Mouse (Mus musculus): ENCODE measurements at regions not wholly inside any gene's neighbourhood (a gene's known extent, or its start where the extent isn't known, plus 50 kb on each side); places are given as distances from the start of the nearest gene placed in this dataset.

DNA sequence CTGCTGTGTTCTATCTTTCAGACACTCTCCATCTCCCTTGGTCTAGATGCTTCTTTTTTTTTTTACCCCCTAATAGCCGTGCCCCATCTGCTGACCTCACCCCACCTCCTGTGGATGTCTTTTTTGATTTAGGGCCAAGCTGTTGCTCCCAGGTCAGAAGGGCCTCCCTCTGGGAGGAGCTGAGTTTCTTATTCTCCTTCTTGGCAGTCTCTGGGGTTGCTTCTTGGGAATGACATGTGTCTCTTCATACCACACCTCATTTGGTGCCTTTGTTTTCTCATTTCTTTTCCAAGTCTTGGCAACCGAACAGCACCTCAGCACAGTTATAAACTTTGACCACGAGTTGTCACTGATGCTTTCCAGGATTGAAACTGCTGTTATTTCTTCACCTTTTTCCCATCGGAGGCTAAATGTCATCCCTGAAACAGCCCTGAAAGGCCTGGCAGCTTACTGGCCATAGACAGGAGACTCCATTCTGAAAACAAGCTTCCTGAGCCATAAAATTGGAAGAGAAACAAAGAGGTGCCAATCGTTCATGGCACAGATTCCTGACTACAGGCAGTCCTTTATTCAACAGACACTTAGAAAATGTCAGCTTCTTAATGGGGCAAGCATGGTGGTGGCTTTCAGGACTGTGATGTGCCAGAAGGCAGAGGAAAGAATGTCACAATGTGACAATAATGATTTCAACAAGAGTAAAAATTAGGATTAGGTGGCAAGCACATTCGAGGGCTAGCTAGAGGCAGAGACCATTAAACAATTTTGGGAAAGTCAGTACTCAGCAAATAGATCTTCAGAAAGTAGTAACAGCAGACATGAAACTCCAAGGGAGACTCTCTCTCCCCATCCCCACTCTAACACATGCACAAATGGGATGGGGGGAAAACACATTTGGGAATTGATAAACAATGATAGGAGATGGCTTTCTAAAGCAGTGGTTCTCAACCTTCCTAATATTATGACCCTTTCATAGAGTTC lies 197.1 kb upstream of the Arrdc4 start:
- peak; percentile 24 to 69 for DNase-seq

GRCm38 (mm10) chr7:68930627-68931334 lies 181.7 kb upstream of the Arrdc4 start:
- DNase-seq = no peak

- no peak for DNase-seq
Measured at GRCm38 (mm10) chr7:68929669-68930068, 180.6 kb upstream of the Arrdc4 start.

DNA sequence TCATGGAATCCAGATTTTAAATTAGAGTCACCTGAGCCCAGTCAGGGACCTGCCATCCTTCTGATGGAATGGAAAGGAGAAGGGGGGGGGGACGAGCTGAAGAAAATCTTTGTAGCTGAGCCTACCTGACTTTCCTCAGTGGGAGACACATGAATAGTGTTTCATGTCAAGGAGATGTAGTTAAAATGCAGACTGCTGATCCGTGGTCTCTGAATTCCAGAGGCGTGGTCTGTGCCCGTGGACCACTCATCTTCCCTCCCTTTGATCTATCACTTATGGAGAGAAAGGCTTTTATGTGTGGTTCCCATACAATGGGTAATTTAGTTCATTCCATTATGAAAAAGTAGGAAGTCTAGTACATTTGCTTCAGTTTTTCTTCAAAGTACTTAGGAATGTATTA lies 176.6 kb upstream of the Arrdc4 start:
- DNase-seq = no peak

GRCm38 (mm10) chr7:68918632-68919435 lies 169.8 kb upstream of the Arrdc4 start:
- no peak for DNase-seq

DNA sequence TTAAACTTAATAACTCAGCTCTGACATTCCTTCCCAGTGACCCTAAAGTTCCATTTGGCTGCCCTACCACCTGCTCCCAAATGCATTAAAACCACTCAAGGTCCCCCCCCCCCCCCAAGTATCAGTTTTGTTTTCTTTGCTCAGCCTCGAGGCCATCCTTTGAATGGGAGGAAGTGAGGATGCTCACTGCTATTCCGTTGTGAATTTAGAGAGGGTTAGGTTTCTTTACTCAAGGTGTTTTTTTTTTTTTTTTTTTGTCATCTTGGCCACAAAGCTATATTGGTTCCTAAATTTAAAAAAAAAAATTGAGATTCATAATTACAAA lies 168.8 kb upstream of the Arrdc4 start:
- DNase-seq = no peak

GRCm38 (mm10) chr7:68917137-68917875 lies 168.3 kb upstream of the Arrdc4 start:
- peak; percentile 46 to 66 for DNase-seq

DNA sequence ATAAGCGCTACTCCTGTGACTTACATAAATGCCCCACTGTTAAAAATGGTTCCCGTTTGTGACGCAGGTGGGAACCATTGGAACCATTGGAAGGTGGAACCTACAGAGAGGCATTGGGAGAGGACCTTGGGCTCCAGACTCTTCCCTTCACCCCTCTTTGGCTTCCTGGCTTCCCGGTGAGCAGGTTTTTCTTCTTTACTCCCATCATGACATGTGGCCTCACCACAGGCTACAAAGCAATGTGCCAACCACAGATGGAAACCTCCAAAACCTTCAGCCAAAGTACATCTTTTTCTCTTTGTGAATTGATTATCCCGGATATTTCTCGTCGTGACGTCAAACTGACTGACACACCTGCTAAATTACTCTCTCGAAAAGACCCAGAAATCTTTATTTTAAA lies 166.9 kb upstream of the Arrdc4 start:
- no peak for DNase-seq

DNA sequence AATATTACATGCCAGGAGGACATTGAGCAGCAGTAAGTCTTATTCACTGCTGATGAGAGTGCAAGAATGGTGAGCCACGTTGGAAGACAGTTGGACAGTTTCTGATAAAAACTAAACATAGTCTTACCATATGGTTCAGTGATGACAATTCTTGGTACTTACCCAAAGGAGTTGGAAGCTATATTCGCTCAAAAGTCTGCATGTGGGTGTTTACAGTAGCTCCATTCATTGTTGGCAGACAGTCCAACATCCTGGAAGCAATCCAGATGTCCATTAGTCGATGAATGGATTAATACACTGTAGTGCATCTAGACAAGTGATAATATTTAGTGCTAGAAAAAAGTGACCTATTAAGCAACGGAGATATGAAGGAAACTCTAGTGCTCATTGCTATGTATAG lies 165.3 kb upstream of the Arrdc4 start:
- peak in 1 of 2 experiments; percentile 6 for DNase-seq

DNA sequence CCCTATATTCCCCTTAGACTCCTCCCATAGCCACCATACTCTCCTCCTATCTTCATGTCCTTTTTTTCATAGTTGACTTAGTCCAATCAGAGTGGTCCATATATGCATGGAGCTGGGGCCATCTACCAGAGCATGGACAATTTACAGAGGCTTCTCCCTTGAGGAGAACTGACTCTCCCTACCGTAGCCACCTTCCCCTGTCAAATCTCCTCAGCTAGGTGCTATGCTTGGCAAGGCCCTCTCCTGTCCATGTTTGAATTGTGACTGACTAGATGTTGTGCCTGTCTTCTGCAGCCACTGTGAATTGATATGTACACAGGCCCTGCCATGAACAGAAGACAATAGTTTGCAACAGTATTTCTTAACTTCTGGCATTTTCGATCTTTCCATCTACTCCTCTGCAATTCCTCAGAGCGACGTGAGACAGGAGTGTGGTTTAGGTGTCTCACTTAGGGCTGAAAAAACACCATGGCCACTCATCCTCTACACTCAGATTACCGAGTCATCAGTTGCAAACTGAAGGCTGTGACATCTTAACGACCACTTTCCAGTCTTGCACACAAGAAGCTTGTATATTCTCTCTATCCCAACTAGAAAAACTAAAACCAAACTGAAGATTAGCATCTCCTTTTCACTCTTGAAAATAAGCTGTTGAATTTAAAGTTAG lies 163.1 kb upstream of the Arrdc4 start:
- DNase-seq = no peak

DNA sequence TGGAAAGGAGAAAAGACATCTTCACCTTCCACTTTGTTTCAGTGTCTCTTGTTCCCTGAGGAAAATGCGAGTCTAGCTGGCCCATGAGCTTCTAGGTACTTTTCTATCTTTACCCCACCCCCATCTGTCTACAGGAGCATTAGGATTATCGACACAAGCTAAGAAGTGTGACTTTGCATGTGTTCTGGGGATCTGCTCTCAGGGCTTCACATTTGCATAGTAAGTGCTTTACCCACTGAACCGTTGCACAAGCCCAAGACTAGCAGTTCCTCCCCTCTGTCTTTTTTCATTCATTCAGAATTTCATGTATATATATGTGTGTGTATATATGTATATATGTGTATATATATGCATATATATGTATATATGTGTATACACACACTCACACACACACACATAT lies 162.5 kb upstream of the Arrdc4 start:
- DNase-seq = no peak

DNA sequence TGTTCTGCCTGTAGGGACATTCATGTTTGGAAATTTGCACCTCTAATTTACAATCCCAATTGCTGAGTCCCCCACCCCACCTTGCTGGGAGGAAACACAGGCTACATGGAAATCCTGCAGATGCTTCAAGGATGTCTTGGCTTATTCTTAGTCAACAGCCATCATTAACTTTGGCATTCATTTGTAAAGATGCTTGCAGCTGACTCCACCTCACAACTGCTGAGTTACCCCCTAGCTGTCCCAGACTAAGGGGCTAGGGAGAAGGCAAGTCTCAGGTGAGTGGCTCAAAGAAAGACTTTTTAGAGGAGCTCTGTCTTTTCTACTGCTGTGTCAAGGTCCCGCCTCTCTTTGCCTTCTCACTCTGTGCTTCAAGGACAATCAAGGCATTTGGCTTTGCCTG lies 160.7 kb upstream of the Arrdc4 start:
- no peak for DNase-seq

- no peak for DNase-seq
Measured at GRCm38 (mm10) chr7:68908401-68908834, 159.4 kb upstream of the Arrdc4 start.

DNA sequence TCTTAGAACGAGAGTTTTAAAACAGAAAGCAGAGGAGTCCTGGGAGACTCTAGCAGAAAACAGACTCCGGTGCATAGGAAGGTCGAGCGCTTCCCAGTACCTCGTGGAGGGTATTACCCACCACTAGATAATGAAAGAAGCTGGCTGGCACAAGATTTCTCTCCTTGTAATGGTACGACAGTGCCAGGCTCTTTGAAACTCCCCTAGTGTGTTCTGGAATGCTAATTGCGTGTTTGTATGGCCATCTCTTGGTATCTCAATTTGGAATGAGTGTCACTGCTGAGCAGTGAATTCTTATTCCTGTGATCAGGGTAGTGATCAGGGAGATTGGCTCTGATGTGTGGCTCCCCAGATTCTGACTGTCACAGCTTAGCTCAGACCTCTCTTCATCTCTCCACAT lies 158.8 kb upstream of the Arrdc4 start:
- DNase-seq = no peak

DNA sequence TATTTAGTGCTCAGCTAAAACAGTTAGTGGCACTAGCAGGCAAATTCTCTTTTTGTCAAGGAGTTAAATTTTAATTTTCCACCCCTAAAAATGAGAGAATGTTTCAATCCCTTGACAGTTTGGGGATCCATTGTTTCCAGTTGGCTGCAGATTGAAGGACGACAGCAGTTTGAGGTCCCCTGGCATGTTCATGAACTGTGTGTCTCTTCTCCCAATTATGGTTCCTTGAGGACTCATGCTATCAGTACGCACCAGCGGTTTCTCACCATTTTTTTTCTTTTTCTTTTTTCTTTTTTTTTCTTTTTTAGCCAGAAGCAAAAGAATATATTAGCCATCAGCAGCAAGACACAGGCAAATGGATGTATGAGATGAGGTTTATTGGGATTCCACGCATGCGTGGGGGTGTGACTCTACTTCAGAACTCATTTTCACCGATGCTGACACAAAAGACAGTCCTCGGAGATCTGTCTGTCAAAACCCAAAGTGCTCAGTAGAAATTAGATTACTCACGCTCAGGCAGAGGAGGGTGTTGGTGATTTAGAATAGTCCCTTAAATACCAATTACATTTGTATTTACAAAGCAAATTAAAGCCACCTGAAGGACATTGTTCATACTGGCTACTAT lies 157.8 kb upstream of the Arrdc4 start:
- DNase-seq = no peak

DNA sequence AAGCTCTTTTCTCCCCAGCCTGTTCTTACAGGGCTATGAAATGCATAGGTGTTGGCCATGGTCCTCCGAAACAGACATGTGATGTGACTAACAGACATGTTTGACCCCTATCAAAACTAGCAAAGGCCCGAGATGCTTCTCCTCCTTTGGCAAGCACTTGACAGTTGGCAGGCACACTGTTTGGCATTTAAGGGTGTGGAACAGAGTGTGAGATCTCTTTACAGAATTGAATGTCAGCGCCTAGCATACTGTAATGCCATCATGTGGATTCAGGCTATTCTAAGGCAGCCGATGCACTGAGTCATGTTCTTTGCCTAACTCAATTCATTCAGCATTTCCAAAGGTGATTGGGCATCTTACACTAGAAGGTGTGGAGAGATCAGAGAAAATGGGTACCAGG lies 156.8 kb upstream of the Arrdc4 start:
- DNase-seq = no peak

GRCm38 (mm10) chr7:68886173-68886572 lies 137.1 kb upstream of the Arrdc4 start:
- no peak for DNase-seq

DNA sequence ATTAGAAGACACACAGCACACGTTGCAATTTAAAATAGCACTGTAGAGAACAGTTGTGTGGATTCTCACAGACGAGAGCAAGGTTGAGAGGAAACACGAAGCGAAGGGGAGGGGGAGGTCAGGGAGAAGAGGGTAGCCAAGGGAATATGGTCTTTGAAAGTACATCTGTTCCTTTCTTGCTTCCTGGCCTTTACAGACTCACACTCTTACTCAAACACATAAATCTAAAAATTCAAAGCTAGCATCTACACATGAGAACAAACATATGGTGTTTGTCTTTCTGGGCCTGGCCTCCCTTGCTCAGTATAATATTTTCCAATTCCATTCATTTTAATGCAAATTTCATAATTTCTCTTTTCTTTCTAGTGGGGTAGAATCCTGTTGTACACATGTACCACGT lies 124.0 kb upstream of the Arrdc4 start:
- DNase-seq = no peak

DNA sequence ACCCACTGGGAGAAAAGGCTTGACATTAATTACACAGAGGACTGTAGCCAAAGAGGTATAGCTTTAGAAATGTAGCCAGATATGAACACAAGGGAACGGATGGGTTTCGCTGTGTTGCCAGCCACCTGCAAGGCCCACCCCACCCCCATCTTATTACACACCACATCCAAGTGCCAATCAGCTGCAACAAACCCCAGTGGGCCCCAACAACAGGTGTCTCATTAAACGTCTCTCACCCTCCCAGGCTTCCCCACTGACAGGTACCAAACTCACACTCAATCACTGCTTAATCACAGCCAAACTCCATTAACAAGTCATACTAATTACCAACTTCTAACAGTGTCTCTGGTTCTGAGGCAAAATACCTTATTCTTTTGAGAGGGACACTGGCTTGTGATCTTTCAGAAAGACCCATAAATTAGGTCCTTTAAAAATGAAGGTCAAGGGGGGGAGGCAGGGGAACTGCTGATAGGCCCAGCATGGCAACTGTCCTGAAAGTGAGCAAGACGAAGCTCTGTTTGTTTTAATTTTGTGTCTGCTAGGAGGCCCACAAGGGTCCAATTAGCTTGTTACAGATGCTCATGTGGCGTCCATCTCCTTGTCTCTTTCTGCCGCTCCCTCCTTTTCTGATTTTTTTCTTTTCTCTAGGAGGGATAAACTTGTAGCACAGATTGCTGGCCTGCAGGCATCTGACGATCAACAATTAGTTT lies 115.4 kb upstream of the Arrdc4 start:
- no peak for DNase-seq

DNA sequence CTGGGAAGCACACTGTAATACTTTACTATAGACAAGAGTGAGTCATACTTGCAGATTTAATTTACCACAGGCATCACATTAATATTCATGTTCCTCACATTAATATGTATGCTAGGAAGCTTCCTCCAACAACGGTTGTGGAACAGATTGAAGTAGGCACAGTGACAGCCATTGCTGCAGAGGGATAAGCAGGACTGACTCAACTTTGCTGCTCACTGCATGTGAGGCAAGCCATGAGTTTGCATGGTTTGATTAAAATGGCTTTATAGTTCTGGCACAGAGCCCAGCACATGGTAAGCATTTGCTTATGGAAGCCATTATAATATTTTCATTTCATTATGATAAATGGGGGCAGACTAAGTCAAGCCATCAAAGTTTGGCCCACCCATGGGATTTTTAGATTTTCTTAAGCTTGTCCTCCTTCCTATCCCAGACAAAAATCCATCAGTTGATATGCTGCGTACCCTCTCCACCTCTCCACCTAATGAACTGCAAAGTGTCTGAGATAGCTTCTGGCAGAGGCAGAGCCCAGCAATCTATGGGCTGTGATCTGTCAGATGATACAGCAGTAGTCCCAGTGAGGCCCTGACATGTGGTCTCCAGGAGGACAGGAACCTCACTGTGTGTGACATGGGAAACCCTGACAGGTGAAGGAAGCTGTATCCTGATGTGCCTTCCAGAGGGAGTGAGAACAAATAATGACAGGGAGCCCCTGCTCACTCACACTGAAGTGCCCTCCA lies 109.6 kb upstream of the Arrdc4 start:
- DNase-seq = no peak

Data from lung, postnatal 4 days (tissue).